ENCODE assay signal across 8 mouse cellular contexts in genomic region chr12:111664144-111664634, GRCm38 (mm10). TPM values are rescaled to one million over a fixed set of nuclear protein-coding genes. Genes with fewer than 3 reads are reported as not detected.
DNase-seq lines count a peak whose midpoint lies in the region; ATAC-seq lines count a peak whose summit lies in the region.

No protein-coding gene starts in this region.

- H3K4me3 ChIP-seq in kidney, embryonic 15.5 days (replicated peaks), result no peak overlapping the region
- no peak overlapping the region for H3K4me3 ChIP-seq in embryonic facial prominence, embryonic 12.5 days
- no peak overlapping the region for H3K4me3 ChIP-seq in midbrain, embryonic 12.5 days

- H3K9ac ChIP-seq in kidney, embryonic 15.5 days, result no peak overlapping the region
- H3K9ac ChIP-seq in embryonic facial prominence, embryonic 12.5 days, result no peak overlapping the region
- H3K9ac ChIP-seq in midbrain, embryonic 12.5 days (replicated peaks), result no peak overlapping the region

- H3K4me2 ChIP-seq in kidney, embryonic 15.5 days, result peak overlapping the region; percentile 23; the same call in 1 of the 2 replicates
- no peak overlapping the region for H3K4me2 ChIP-seq in embryonic facial prominence, embryonic 12.5 days (replicated peaks)
- H3K4me2 ChIP-seq in midbrain, embryonic 12.5 days (replicated peaks), result no peak overlapping the region

- H3K27me3 ChIP-seq in kidney, embryonic 15.5 days, result no peaks in the 10 kb centered on the region
- no peaks in the 10 kb centered on the region for H3K27me3 ChIP-seq in embryonic facial prominence, embryonic 12.5 days
- no peaks in the 10 kb centered on the region for H3K27me3 ChIP-seq in midbrain, embryonic 12.5 days

- peaks cover 28% of the 10 kb centered on the region; the same call in 1 of the 2 replicates for H3K36me3 ChIP-seq in kidney, embryonic 15.5 days
- peaks cover 13% of the 10 kb centered on the region for H3K36me3 ChIP-seq in embryonic facial prominence, embryonic 12.5 days
- H3K36me3 ChIP-seq in midbrain, embryonic 12.5 days, result peaks cover 34% of the 10 kb centered on the region

- DNase-seq in kidney, adult 8-10 months, result no peak
- peak; percentile 37 for DNase-seq in heart, postnatal 25 days (ENCODE audit: low spot score)
- DNase-seq in spleen, adult 12 weeks (ENCODE audit: low spot score), result no peak
- no peak for DNase-seq in urinary bladder, adult 18-20 months (ENCODE audit: low spot score in 2 of 2)
- no peak for DNase-seq in cerebellum, adult 18-20 months

- intact Hi-C loops in heart, postnatal 25 days (cut with DNase I), result no loop called here

- H3K4me1 ChIP-seq in kidney, embryonic 15.5 days, result peaks cover 33% of the 10 kb centered on the region
- peaks cover 18% of the 10 kb centered on the region for H3K4me1 ChIP-seq in embryonic facial prominence, embryonic 12.5 days
- peaks cover 24% of the 10 kb centered on the region for H3K4me1 ChIP-seq in midbrain, embryonic 12.5 days

- WGBS in kidney, embryonic 15.5 days, result 14% methylated on average over 6 of the region's 6 CpGs
- WGBS in embryonic facial prominence, embryonic 12.5 days, result 35% methylated on average over 6 of the region's 6 CpGs
- WGBS in midbrain, embryonic 12.5 days, result 33% methylated on average over 6 of the region's 6 CpGs

- ATAC-seq in kidney, embryonic 15.5 days (replicated peaks; ENCODE audit: low FRiP score), result peak; percentile 83
- ATAC-seq in embryonic facial prominence, embryonic 12.5 days (ENCODE audit: insufficient number of reproducible peaks, insufficient read depth, low FRiP score, low TSS enrichment), result peak; percentile 17; the same call in 1 of the 2 replicates
- ATAC-seq in midbrain, embryonic 12.5 days (ENCODE audit: low FRiP score, low read depth), result no peak

- H3K9me3 ChIP-seq in kidney, embryonic 15.5 days (replicated peaks), result no peaks in the 10 kb centered on the region
- H3K9me3 ChIP-seq in embryonic facial prominence, embryonic 12.5 days, result no peaks in the 10 kb centered on the region
- H3K9me3 ChIP-seq in midbrain, embryonic 12.5 days, result no peaks in the 10 kb centered on the region

- peak overlapping the region; percentile 92 for H3K27ac ChIP-seq in kidney, embryonic 15.5 days
- H3K27ac ChIP-seq in embryonic facial prominence, embryonic 12.5 days, result peak overlapping the region; percentile 47
- peak overlapping the region; percentile 31; the same call in 1 of the 2 replicates for H3K27ac ChIP-seq in midbrain, embryonic 12.5 days (replicated peaks)

RNA-seq across cellular contexts. Expression of gene Ckb, which starts 7.9 kb away (rescaled TPM):
- polyA plus RNA-seq in kidney, embryonic 15.5 days (2015; fragmentation: Nextera tagmentation; extraction: Ambion mirVana), result 126 and 154 TPM in 2 replicates
- polyA plus RNA-seq in embryonic facial prominence, embryonic 12.5 days (2016; fragmentation: Nextera tagmentation; extraction: Ambion mirVana), result 339 and 355 TPM in 2 replicates
- 10 to 100 TPM; 91.2 to 98.8 TPM for total RNA-seq in heart, postnatal 25 days (2021)
- polyA plus RNA-seq in midbrain, embryonic 12.5 days (2016; fragmentation: Nextera tagmentation; extraction: Ambion mirVana), result 2,376 and 2,635 TPM in 2 replicates

RNA-seq across cellular contexts. Expression of gene Trmt61a, which starts 13.7 kb away (rescaled TPM):
- 10.7 and 12.8 TPM in 2 replicates for polyA plus RNA-seq in kidney, embryonic 15.5 days (2015; fragmentation: Nextera tagmentation; extraction: Ambion mirVana)
- polyA plus RNA-seq in embryonic facial prominence, embryonic 12.5 days (2016; fragmentation: Nextera tagmentation; extraction: Ambion mirVana), result 13.3 and 15.1 TPM in 2 replicates
- total RNA-seq in heart, postnatal 25 days (2021), result 1 to 10 TPM; 4.4 to 5.7 TPM
- 11.8 and 13.2 TPM in 2 replicates for polyA plus RNA-seq in midbrain, embryonic 12.5 days (2016; fragmentation: Nextera tagmentation; extraction: Ambion mirVana)

RNA-seq across cellular contexts. Expression of gene Bag5, which starts 48.9 kb away (rescaled TPM):
- 51.4 and 53.6 TPM in 2 replicates for polyA plus RNA-seq in kidney, embryonic 15.5 days (2015; fragmentation: Nextera tagmentation; extraction: Ambion mirVana)
- 59.7 and 61.3 TPM in 2 replicates for polyA plus RNA-seq in embryonic facial prominence, embryonic 12.5 days (2016; fragmentation: Nextera tagmentation; extraction: Ambion mirVana)
- total RNA-seq in heart, postnatal 25 days (2021), result 10 to 100 TPM; 19.4 to 21.2 TPM
- polyA plus RNA-seq in midbrain, embryonic 12.5 days (2016; fragmentation: Nextera tagmentation; extraction: Ambion mirVana), result 62.0 and 64.0 TPM in 2 replicates

RNA-seq across cellular contexts. Expression of gene Apopt1, which starts 48.9 kb away (rescaled TPM):
- 53.5 and 57.4 TPM in 2 replicates for polyA plus RNA-seq in kidney, embryonic 15.5 days (2015; fragmentation: Nextera tagmentation; extraction: Ambion mirVana)
- 53.0 and 59.7 TPM in 2 replicates for polyA plus RNA-seq in embryonic facial prominence, embryonic 12.5 days (2016; fragmentation: Nextera tagmentation; extraction: Ambion mirVana)
- 10 to 100 TPM; 32.1 to 36.4 TPM for total RNA-seq in heart, postnatal 25 days (2021)
- polyA plus RNA-seq in midbrain, embryonic 12.5 days (2016; fragmentation: Nextera tagmentation; extraction: Ambion mirVana), result 52.3 and 57.8 TPM in 2 replicates

Comparison
In these comparisons a context has a peak if more than half of its experiments do, and no peak if none do; other contexts are left out.
1. H3K27ac ChIP-seq: peak in every context shown above with its lines; median percentile 92 in kidney, embryonic 15.5 days; 47 in embryonic facial prominence, embryonic 12.5 days; 31 in midbrain, embryonic 12.5 days.